ENCODE assay signal across 9 mouse cellular contexts in the genomic region with DNA sequence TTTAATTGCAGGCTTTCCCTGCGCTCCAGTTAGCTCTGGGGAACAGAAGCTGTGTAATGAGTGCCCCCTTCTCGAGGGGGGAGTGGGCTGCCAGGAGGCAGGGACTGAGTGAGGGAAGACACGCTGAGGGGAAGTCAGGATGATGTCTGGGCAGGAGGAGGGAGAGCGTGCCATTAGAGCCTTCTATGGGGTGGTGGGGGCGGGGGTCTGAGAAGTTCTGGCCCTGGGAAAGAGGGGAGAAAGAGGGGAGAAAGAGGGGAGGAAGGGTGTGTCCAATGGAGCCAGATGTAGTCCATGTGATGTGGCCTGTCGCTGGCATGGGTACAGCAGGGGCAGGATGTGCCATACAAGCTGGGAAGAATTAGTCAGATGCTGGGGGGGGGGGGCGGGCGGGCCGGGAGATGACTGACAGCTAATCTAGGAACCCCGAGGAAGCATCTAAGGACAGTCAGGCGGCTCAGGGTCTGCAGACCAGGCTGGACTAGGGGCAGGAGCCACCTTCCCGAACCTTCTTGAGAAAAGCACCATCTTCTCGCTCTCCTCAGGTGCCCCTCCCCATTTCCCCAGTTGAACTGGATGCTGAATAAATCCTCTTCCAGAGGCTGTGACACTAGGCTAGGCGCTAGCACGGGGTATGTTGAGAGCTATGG. TPM values are rescaled to one million over a fixed set of nuclear protein-coding genes. Genes with fewer than 3 reads are reported as not detected.
DNase-seq lines count a peak whose midpoint lies in the region; ATAC-seq and TF ChIP-seq lines count a peak whose summit lies in the region.
"Had no signal": no experiment of that assay in that cellular context is flagged by ENCODE, and none has a peak within 500 bp of the region (broad histone marks: within the 10 kb centered on the region; RNA-seq: fewer than 3 reads in every experiment).

No protein-coding gene starts in this region.

- no peak overlapping the region for H3K4me2 ChIP-seq in hindbrain, embryonic 12.5 days (replicated peaks)
- H3K4me2 ChIP-seq in hindbrain, embryonic 11.5 days (replicated peaks; ENCODE audit: low read depth, low read length): no peak overlapping the region
- no peak overlapping the region for H3K4me2 ChIP-seq in forebrain, embryonic 16.5 days (ENCODE audit: low read length)

- H3K27me3 ChIP-seq in hindbrain, embryonic 12.5 days: no peaks in the 10 kb centered on the region
- H3K27me3 ChIP-seq in hindbrain, embryonic 11.5 days (ENCODE audit: control insufficient read depth, insufficient read depth, low read length): no peaks in the 10 kb centered on the region
- no peaks in the 10 kb centered on the region; the same call in 1 of the 2 replicates for H3K27me3 ChIP-seq in G1E (ENCODE audit: insufficient read depth, low read length)
- H3K27me3 ChIP-seq in forebrain, embryonic 16.5 days (replicated peaks; ENCODE audit: control insufficient read depth, insufficient read depth, low read length): no peaks in the 10 kb centered on the region

- H3K27ac ChIP-seq in hindbrain, embryonic 12.5 days: peak overlapping the region; percentile 53; the same call in 1 of the 2 replicates
- no peak overlapping the region for H3K27ac ChIP-seq in hindbrain, embryonic 11.5 days (ENCODE audit: low read depth, low read length)
- no peak overlapping the region for H3K27ac ChIP-seq in forebrain, embryonic 16.5 days (ENCODE audit: low read length)
- H3K27ac ChIP-seq in left cerebral cortex, adult 2 months: no peak overlapping the region

- no peak for DNase-seq in hindbrain, embryonic 11.5 days (ENCODE audit: low spot score)
- DNase-seq in G1E (ENCODE audit: low spot score): no peak
- peak; percentile 57 for DNase-seq in lung, postnatal 25 days (ENCODE audit: low spot score)
- no peak for DNase-seq in left cerebral cortex, adult 2 months (ENCODE audit: extremely low spot score in 1 of 2, low spot score in 2 of 2)
- no peak for DNase-seq in urinary bladder, postnatal 10 days (ENCODE audit: low spot score)

- no peaks in the 10 kb centered on the region for H3K9me3 ChIP-seq in hindbrain, embryonic 12.5 days (replicated peaks)
- H3K9me3 ChIP-seq in hindbrain, embryonic 11.5 days (ENCODE audit: control insufficient read depth, low read length): no peaks in the 10 kb centered on the region
- no peaks in the 10 kb centered on the region for H3K9me3 ChIP-seq in G1E (replicated peaks)
- no peaks in the 10 kb centered on the region for H3K9me3 ChIP-seq in forebrain, embryonic 16.5 days (ENCODE audit: control insufficient read depth, low read length)

- H3K36me3 ChIP-seq in hindbrain, embryonic 12.5 days: no peaks in the 10 kb centered on the region
- H3K36me3 ChIP-seq in hindbrain, embryonic 11.5 days (ENCODE audit: control insufficient read depth, insufficient read depth, low read length): no peaks in the 10 kb centered on the region
- peaks cover 2% of the 10 kb centered on the region for H3K36me3 ChIP-seq in G1E (replicated peaks)
- no peaks in the 10 kb centered on the region for H3K36me3 ChIP-seq in forebrain, embryonic 16.5 days (ENCODE audit: control insufficient read depth, insufficient read depth)

- ATAC-seq in hindbrain, embryonic 12.5 days (ENCODE audit: low FRiP score): no peak
- no peak for ATAC-seq in hindbrain, embryonic 11.5 days (ENCODE audit: low FRiP score)
- ATAC-seq in G1E (ENCODE audit: extremely low read depth, insufficient number of reproducible peaks, low FRiP score, poor library complexity, severe bottlenecking): no peak
- no peak for ATAC-seq in forebrain, embryonic 16.5 days
- ATAC-seq in megakaryocyte-erythroid progenitor cell, adult 5-6 weeks (replicated peaks; ENCODE audit: low FRiP score, low TSS enrichment, poor library complexity, severe bottlenecking): no peak

- TF ChIP-seq CTCF in G1E (IDR thresholded peaks at IDR 0.05; ENCODE audit: low read depth, low read length): no peak
- TF ChIP-seq CTCF in left cerebral cortex, adult 2 months (IDR thresholded peaks at IDR 0.05): no peak

- intact Hi-C loops in left cerebral cortex, adult 2 months (cut with DNase I): no loop called here

- H3K4me1 ChIP-seq in hindbrain, embryonic 12.5 days: peaks cover 44% of the 10 kb centered on the region
- peaks cover 10% of the 10 kb centered on the region for H3K4me1 ChIP-seq in hindbrain, embryonic 11.5 days (replicated peaks; ENCODE audit: control insufficient read depth, insufficient read depth, low read length)
- H3K4me1 ChIP-seq in G1E (ENCODE audit: insufficient read depth, low read depth, low read length): peaks cover 81% of the 10 kb centered on the region
- peaks cover 24% of the 10 kb centered on the region for H3K4me1 ChIP-seq in forebrain, embryonic 16.5 days (replicated peaks; ENCODE audit: control insufficient read depth, insufficient read depth, low read length)

- peak overlapping the region; percentile 35; the same call in 1 of the 2 replicates for H3K9ac ChIP-seq in hindbrain, embryonic 12.5 days
- no peak overlapping the region for H3K9ac ChIP-seq in hindbrain, embryonic 11.5 days (ENCODE audit: low read depth, low read length)
- H3K9ac ChIP-seq in forebrain, embryonic 16.5 days (replicated peaks; ENCODE audit: low read depth, low read length): 0 out of 2 replicates have a peak overlapping the region, but pooled peaks have one; percentile 17

- WGBS in hindbrain, embryonic 12.5 days: 42% methylated on average over 14 of the region's 15 CpGs
- 44% methylated on average over 12 of the region's 15 CpGs for WGBS in hindbrain, embryonic 11.5 days
- 40% methylated on average over 13 of the region's 15 CpGs for WGBS in forebrain, embryonic 16.5 days

- no peak overlapping the region for H3K4me3 ChIP-seq in hindbrain, embryonic 12.5 days
- no peak overlapping the region for H3K4me3 ChIP-seq in hindbrain, embryonic 11.5 days (ENCODE audit: low read depth, low read length)
- peak overlapping the region; percentile 31; the same call in 1 of the 2 replicates for H3K4me3 ChIP-seq in G1E (ENCODE audit: low read depth, low read length)
- no peak overlapping the region for H3K4me3 ChIP-seq in forebrain, embryonic 16.5 days (replicated peaks; ENCODE audit: low read length)
- H3K4me3 ChIP-seq in left cerebral cortex, adult 2 months: no peak overlapping the region

RNA-seq across cellular contexts. Expression of gene Lmna, which starts 3.3 kb away (rescaled TPM):
- polyA plus RNA-seq in hindbrain, embryonic 12.5 days (2016; fragmentation: Nextera tagmentation; extraction: Ambion mirVana): 48.9 and 61.6 TPM in 2 replicates
- polyA plus RNA-seq in hindbrain, embryonic 11.5 days (2014; fragmentation: Nextera tagmentation; extraction: Ambion mirVana): 22.5 and 22.8 TPM in 2 replicates
- 69.3 and 72.1 TPM in 2 replicates for total RNA-seq in G1E (2014; fragmentation: Nextera tagmentation)
- total RNA-seq in G1E (2017): 96.4 and 98.2 TPM in 2 replicates
- 336 and 381 TPM in 2 replicates for polyA plus RNA-seq in G1E (2012)
- 26.9 and 30.9 TPM in 2 replicates for polyA plus RNA-seq in forebrain, embryonic 16.5 days (2015; fragmentation: Nextera tagmentation; extraction: Ambion mirVana)
- 10 to 100 TPM; 59.3 to 61.7 TPM for total RNA-seq in left cerebral cortex, adult 2 months (2021)
- total RNA-seq in megakaryocyte-erythroid progenitor cell, adult 5-6 weeks (2014; fragmentation: Nextera tagmentation): 43.0 and 61.7 TPM in 2 replicates
- total RNA-seq in megakaryocyte-erythroid progenitor cell, adult 5-6 weeks (2017): 49.4 and 66.7 TPM in 2 replicates

RNA-seq across cellular contexts. Expression of gene Mex3a, which starts 19.2 kb away (rescaled TPM):
- 44.2 and 44.5 TPM in 2 replicates for polyA plus RNA-seq in hindbrain, embryonic 12.5 days (2016; fragmentation: Nextera tagmentation; extraction: Ambion mirVana)
- polyA plus RNA-seq in hindbrain, embryonic 11.5 days (2014; fragmentation: Nextera tagmentation; extraction: Ambion mirVana): 45.9 and 51.9 TPM in 2 replicates
- total RNA-seq in G1E (2014; fragmentation: Nextera tagmentation): 6.2 and 8.2 TPM in 2 replicates
- total RNA-seq in G1E (2017): 1.7 and 2.0 TPM in 2 replicates
- polyA plus RNA-seq in G1E (2012): 9.0 and 9.6 TPM in 2 replicates
- polyA plus RNA-seq in forebrain, embryonic 16.5 days (2015; fragmentation: Nextera tagmentation; extraction: Ambion mirVana): 46.1 and 47.8 TPM in 2 replicates
- 1 to 10 TPM; 3.2 TPM for total RNA-seq in left cerebral cortex, adult 2 months (2021)
- 5.4 and 5.6 TPM in 2 replicates for total RNA-seq in megakaryocyte-erythroid progenitor cell, adult 5-6 weeks (2014; fragmentation: Nextera tagmentation)
- total RNA-seq in megakaryocyte-erythroid progenitor cell, adult 5-6 weeks (2017): 3.3 and 7.8 TPM in 2 replicates

RNA-seq across cellular contexts. Expression of gene Rab25, which starts 35.1 kb away (rescaled TPM):
- 1.5 and 2.4 TPM in 2 replicates for polyA plus RNA-seq in hindbrain, embryonic 12.5 days (2016; fragmentation: Nextera tagmentation; extraction: Ambion mirVana)
- polyA plus RNA-seq in hindbrain, embryonic 11.5 days (2014; fragmentation: Nextera tagmentation; extraction: Ambion mirVana): 1.1 and 1.8 TPM in 2 replicates
- 1.6 and 4.5 TPM in 2 replicates for total RNA-seq in G1E (2014; fragmentation: Nextera tagmentation)
- 0.35 TPM in 1 of 2 replicates, not detected in the other for total RNA-seq in G1E (2017)
- 0.67 and 0.88 TPM in 2 replicates for polyA plus RNA-seq in G1E (2012)
- polyA plus RNA-seq in forebrain, embryonic 16.5 days (2015; fragmentation: Nextera tagmentation; extraction: Ambion mirVana): not detected in 2 replicates
- total RNA-seq in left cerebral cortex, adult 2 months (2021): not detected
- not detected in 2 replicates for total RNA-seq in megakaryocyte-erythroid progenitor cell, adult 5-6 weeks (2014; fragmentation: Nextera tagmentation)
- 0.14 TPM in 1 of 2 replicates, not detected in the other for total RNA-seq in megakaryocyte-erythroid progenitor cell, adult 5-6 weeks (2017)
- total RNA-seq: layer of hippocampus, postnatal 14 days had no signal

RNA-seq across cellular contexts. Expression of gene Lamtor2, which starts 39.9 kb away (rescaled TPM):
- polyA plus RNA-seq in hindbrain, embryonic 12.5 days (2016; fragmentation: Nextera tagmentation; extraction: Ambion mirVana): 124 and 140 TPM in 2 replicates
- 76.1 and 93.9 TPM in 2 replicates for polyA plus RNA-seq in hindbrain, embryonic 11.5 days (2014; fragmentation: Nextera tagmentation; extraction: Ambion mirVana)
- 44.7 and 64.5 TPM in 2 replicates for total RNA-seq in G1E (2014; fragmentation: Nextera tagmentation)
- 97.5 and 98.0 TPM in 2 replicates for total RNA-seq in G1E (2017)
- 96.1 and 182 TPM in 2 replicates for polyA plus RNA-seq in G1E (2012)
- 149 and 193 TPM in 2 replicates for polyA plus RNA-seq in forebrain, embryonic 16.5 days (2015; fragmentation: Nextera tagmentation; extraction: Ambion mirVana)
- total RNA-seq in left cerebral cortex, adult 2 months (2021): 10 to 100 TPM; 98.3 to 99.1 TPM
- 36.4 and 68.6 TPM in 2 replicates for total RNA-seq in megakaryocyte-erythroid progenitor cell, adult 5-6 weeks (2014; fragmentation: Nextera tagmentation)
- total RNA-seq in megakaryocyte-erythroid progenitor cell, adult 5-6 weeks (2017): 57.0 and 87.8 TPM in 2 replicates

RNA-seq across cellular contexts. Expression of gene Ubqln4, which starts 40.5 kb away (rescaled TPM):
- 59.4 and 60.7 TPM in 2 replicates for polyA plus RNA-seq in hindbrain, embryonic 12.5 days (2016; fragmentation: Nextera tagmentation; extraction: Ambion mirVana)
- polyA plus RNA-seq in hindbrain, embryonic 11.5 days (2014; fragmentation: Nextera tagmentation; extraction: Ambion mirVana): 62.6 and 66.3 TPM in 2 replicates
- total RNA-seq in G1E (2014; fragmentation: Nextera tagmentation): 63.4 and 67.4 TPM in 2 replicates
- total RNA-seq in G1E (2017): 39.6 and 40.6 TPM in 2 replicates
- polyA plus RNA-seq in G1E (2012): 73.7 and 81.2 TPM in 2 replicates
- 43.5 and 46.0 TPM in 2 replicates for polyA plus RNA-seq in forebrain, embryonic 16.5 days (2015; fragmentation: Nextera tagmentation; extraction: Ambion mirVana)
- 100 to 1,000 TPM; 137 to 148 TPM for total RNA-seq in left cerebral cortex, adult 2 months (2021)
- total RNA-seq in megakaryocyte-erythroid progenitor cell, adult 5-6 weeks (2014; fragmentation: Nextera tagmentation): 72.3 and 94.1 TPM in 2 replicates
- total RNA-seq in megakaryocyte-erythroid progenitor cell, adult 5-6 weeks (2017): 52.5 and 56.0 TPM in 2 replicates
